Mouse (Mus musculus): ENCODE results near the gene Zfp281. TPM values are rescaled to one million over a fixed set of nuclear protein-coding genes. Genes with fewer than 3 reads are reported as not detected.

The Zfp281 gene
- polyA plus RNA-seq, 1 experiment from 2014 or later = 23.4 TPM

- Histone ChIP-seq H3K4me3 (replicated peaks; ENCODE audit: low read length) (peak overlapping the region; percentile 92), H3K27me3 (ENCODE audit: control insufficient read depth, insufficient read depth, low read length) (no peaks in the 10 kb centered on the region), H3K9ac (peak overlapping the region; percentile 97), H3K4me2 (replicated peaks) (peak overlapping the region; percentile 85), H3K36me3 (replicated peaks; ENCODE audit: control insufficient read depth, insufficient read depth) (peaks cover 31% of the 10 kb centered on the region), H3K4me1 (replicated peaks; ENCODE audit: control insufficient read depth, insufficient read depth, low read length) (peaks cover 37% of the 10 kb centered on the region), H3K27ac (no peak overlapping the region), H3K9me3 (ENCODE audit: control insufficient read depth, low read length) (no peaks in the 10 kb centered on the region)
- DNase-seq (ENCODE audit: low spot score) = no peak
- 87% methylated on average over 7 of the region's 7 CpGs for WGBS
- no peak for ATAC-seq (ENCODE audit: low FRiP score)
These were observed 1.4 kb downstream of the Zfp281 start for GRCm38 (mm10) chr1:136626141-136626540.

- Histone ChIP-seq H3K9me3 (ENCODE audit: control insufficient read depth, low read length) (no peaks in the 10 kb centered on the region), H3K4me2 (replicated peaks) (peak overlapping the region; percentile 85), H3K4me3 (replicated peaks; ENCODE audit: low read length) (peak overlapping the region; percentile 92), H3K27me3 (ENCODE audit: control insufficient read depth, insufficient read depth, low read length) (no peaks in the 10 kb centered on the region), H3K27ac (no peak overlapping the region), H3K9ac (no peak overlapping the region), H3K4me1 (replicated peaks; ENCODE audit: control insufficient read depth, insufficient read depth, low read length) (peaks cover 37% of the 10 kb centered on the region), H3K36me3 (replicated peaks; ENCODE audit: control insufficient read depth, insufficient read depth) (peaks cover 31% of the 10 kb centered on the region)
- DNase-seq (ENCODE audit: low spot score) = no peak
- WGBS = 88% methylated on average over 5 of the region's 5 CpGs
- ATAC-seq (ENCODE audit: low FRiP score) = no peak
These were observed 2.1 kb downstream of the Zfp281 start for GRCm38 (mm10) chr1:136626756-136627155.

- Histone ChIP-seq H3K4me2 (replicated peaks) (peak overlapping the region; percentile 85), H3K9ac (no peak overlapping the region), H3K9me3 (ENCODE audit: control insufficient read depth, low read length) (no peaks in the 10 kb centered on the region), H3K4me1 (replicated peaks; ENCODE audit: control insufficient read depth, insufficient read depth, low read length) (peaks cover 37% of the 10 kb centered on the region), H3K27me3 (ENCODE audit: control insufficient read depth, insufficient read depth, low read length) (no peaks in the 10 kb centered on the region), H3K4me3 (replicated peaks; ENCODE audit: low read length) (peak overlapping the region; percentile 9; the same call in 1 of the 2 replicates), H3K36me3 (replicated peaks; ENCODE audit: control insufficient read depth, insufficient read depth) (peaks cover 31% of the 10 kb centered on the region), H3K27ac (no peak overlapping the region)
- no peak for DNase-seq (ENCODE audit: low spot score)
- ATAC-seq (ENCODE audit: low FRiP score) = no peak
- 89% methylated on average over 5 of the region's 5 CpGs for WGBS
These were observed 2.9 kb downstream of the Zfp281 start for GRCm38 (mm10) chr1:136627591-136627990.

- Histone ChIP-seq H3K27ac (no peak overlapping the region), H3K4me3 (replicated peaks; ENCODE audit: low read length) (no peak overlapping the region), H3K36me3 (replicated peaks; ENCODE audit: control insufficient read depth, insufficient read depth) (peaks cover 9% of the 10 kb centered on the region; the same call in 1 of the 2 replicates), H3K9ac (no peak overlapping the region), H3K4me1 (replicated peaks; ENCODE audit: control insufficient read depth, insufficient read depth, low read length) (peaks cover 13% of the 10 kb centered on the region), H3K4me2 (replicated peaks) (no peak overlapping the region), H3K27me3 (ENCODE audit: control insufficient read depth, insufficient read depth, low read length) (no peaks in the 10 kb centered on the region), H3K9me3 (ENCODE audit: control insufficient read depth, low read length) (no peaks in the 10 kb centered on the region)
- DNase-seq (ENCODE audit: low spot score) (no peak), ATAC-seq (ENCODE audit: low FRiP score) (no peak)
- 98% methylated on average over 3 of the region's 3 CpGs for WGBS
These were observed 8.2 kb downstream of the Zfp281 start for GRCm38 (mm10) chr1:136632891-136633290.

- Histone ChIP-seq H3K4me3 (replicated peaks; ENCODE audit: low read length) (no peak overlapping the region), H3K9me3 (ENCODE audit: control insufficient read depth, low read length) (no peaks in the 10 kb centered on the region), H3K9ac (no peak overlapping the region), H3K4me2 (replicated peaks) (no peak overlapping the region), H3K36me3 (replicated peaks; ENCODE audit: control insufficient read depth, insufficient read depth) (0 out of 2 replicates have a peak, but pooled peaks cover 5% of the 10 kb centered on the region), H3K27me3 (ENCODE audit: control insufficient read depth, insufficient read depth, low read length) (no peaks in the 10 kb centered on the region), H3K4me1 (replicated peaks; ENCODE audit: control insufficient read depth, insufficient read depth, low read length) (no peaks in the 10 kb centered on the region), H3K27ac (no peak overlapping the region)
- no peak for DNase-seq (ENCODE audit: low spot score)
- 76% methylated on average over 6 of the region's 6 CpGs for WGBS
- no peak for ATAC-seq (ENCODE audit: low FRiP score)
These were observed 10.9 kb downstream of the Zfp281 start for GRCm38 (mm10) chr1:136635644-136636043.

- ATAC-seq (ENCODE audit: low FRiP score) (no peak), DNase-seq (ENCODE audit: low spot score) (no peak)
- Histone ChIP-seq H3K4me1 (replicated peaks; ENCODE audit: control insufficient read depth, insufficient read depth, low read length) (no peaks in the 10 kb centered on the region), H3K9me3 (ENCODE audit: control insufficient read depth, low read length) (no peaks in the 10 kb centered on the region), H3K4me3 (replicated peaks; ENCODE audit: low read length) (no peak overlapping the region), H3K9ac (no peak overlapping the region), H3K27me3 (ENCODE audit: control insufficient read depth, insufficient read depth, low read length) (no peaks in the 10 kb centered on the region), H3K4me2 (replicated peaks) (no peak overlapping the region), H3K36me3 (replicated peaks; ENCODE audit: control insufficient read depth, insufficient read depth) (no peaks in the 10 kb centered on the region), H3K27ac (no peak overlapping the region)
- 96% methylated on average over 6 of the region's 6 CpGs for WGBS
These were observed 12.2 kb downstream of the Zfp281 start for GRCm38 (mm10) chr1:136636946-136637345.

GRCm38 (mm10) chr1:136637696-136638095, 13.0 kb downstream of the Zfp281 start:
- Histone ChIP-seq H3K4me1 (replicated peaks; ENCODE audit: control insufficient read depth, insufficient read depth, low read length) (no peaks in the 10 kb centered on the region), H3K27me3 (ENCODE audit: control insufficient read depth, insufficient read depth, low read length) (no peaks in the 10 kb centered on the region), H3K27ac (no peak overlapping the region), H3K4me2 (replicated peaks) (no peak overlapping the region), H3K4me3 (replicated peaks; ENCODE audit: low read length) (no peak overlapping the region), H3K36me3 (replicated peaks; ENCODE audit: control insufficient read depth, insufficient read depth) (no peaks in the 10 kb centered on the region), H3K9me3 (ENCODE audit: control insufficient read depth, low read length) (no peaks in the 10 kb centered on the region), H3K9ac (no peak overlapping the region)
- DNase-seq (ENCODE audit: low spot score) (no peak), ATAC-seq (ENCODE audit: low FRiP score) (no peak)
- 94% methylated on average over 4 of the region's 4 CpGs for WGBS

- DNase-seq (ENCODE audit: low spot score) = no peak
- ATAC-seq (ENCODE audit: low FRiP score) = no peak
- Histone ChIP-seq H3K9ac (no peak overlapping the region), H3K4me2 (replicated peaks) (no peak overlapping the region), H3K9me3 (ENCODE audit: control insufficient read depth, low read length) (no peaks in the 10 kb centered on the region), H3K4me1 (replicated peaks; ENCODE audit: control insufficient read depth, insufficient read depth, low read length) (no peaks in the 10 kb centered on the region), H3K27me3 (ENCODE audit: control insufficient read depth, insufficient read depth, low read length) (no peaks in the 10 kb centered on the region), H3K36me3 (replicated peaks; ENCODE audit: control insufficient read depth, insufficient read depth) (no peaks in the 10 kb centered on the region), H3K27ac (no peak overlapping the region), H3K4me3 (replicated peaks; ENCODE audit: low read length) (no peak overlapping the region)
- 92% methylated on average over 7 of the region's 7 CpGs for WGBS
These were observed 13.5 kb downstream of the Zfp281 start for GRCm38 (mm10) chr1:136638211-136638610.

GRCm38 (mm10) chr1:136638699-136639098, 14.0 kb downstream of the Zfp281 start:
- Histone ChIP-seq H3K4me3 (replicated peaks; ENCODE audit: low read length) (no peak overlapping the region), H3K4me2 (replicated peaks) (no peak overlapping the region), H3K27ac (no peak overlapping the region), H3K9ac (no peak overlapping the region), H3K9me3 (ENCODE audit: control insufficient read depth, low read length) (no peaks in the 10 kb centered on the region), H3K27me3 (ENCODE audit: control insufficient read depth, insufficient read depth, low read length) (no peaks in the 10 kb centered on the region), H3K36me3 (replicated peaks; ENCODE audit: control insufficient read depth, insufficient read depth) (no peaks in the 10 kb centered on the region), H3K4me1 (replicated peaks; ENCODE audit: control insufficient read depth, insufficient read depth, low read length) (no peaks in the 10 kb centered on the region)
- no peak for DNase-seq (ENCODE audit: low spot score)
- WGBS = 87% methylated on average over 5 of the region's 5 CpGs
- ATAC-seq (ENCODE audit: low FRiP score) = no peak

- H3K27me3 ChIP-seq (ENCODE audit: control insufficient read depth, insufficient read depth, low read length) = no peaks in the 10 kb centered on the region
- no peak for ATAC-seq (ENCODE audit: low FRiP score)
- H3K27ac ChIP-seq = no peak overlapping the region
- H3K9ac ChIP-seq = no peak overlapping the region
- DNase-seq (ENCODE audit: low spot score) = no peak
- H3K4me2 ChIP-seq (replicated peaks) = no peak overlapping the region
- no peak overlapping the region for H3K4me3 ChIP-seq (replicated peaks; ENCODE audit: low read length)
- H3K4me1 ChIP-seq (replicated peaks; ENCODE audit: control insufficient read depth, insufficient read depth, low read length) = no peaks in the 10 kb centered on the region
- no peaks in the 10 kb centered on the region for H3K36me3 ChIP-seq (replicated peaks; ENCODE audit: control insufficient read depth, insufficient read depth)
- WGBS = 83% methylated on average over 2 of the region's 2 CpGs
- no peaks in the 10 kb centered on the region for H3K9me3 ChIP-seq (ENCODE audit: control insufficient read depth, low read length)
These were observed 14.5 kb downstream of the Zfp281 start for GRCm38 (mm10) chr1:136639221-136639620.
